Mouse (Mus musculus) neural tube, embryonic 11.5 days (tissue): Measurements from ENCODE around the gene Tspan15. TPM values are rescaled to one million over a fixed set of nuclear protein-coding genes. Genes with fewer than 3 reads are reported as not detected.

Experiments
- ATAC-seq: fragments of 200-750 bp; cut with Nextera tagmentation; 2 replicates; pipeline ENCODE4 v1.8.0; 2017; ENCODE audit warnings: moderate number of reproducible peaks, mild to moderate bottlenecking, moderate TSS enrichment, moderate library complexity; ENCODE audit not compliant: insufficient read depth, low FRiP score, low TSS enrichment
- DNase-seq: peaks from one replicate; pipeline ENCODE4 v3.0.0-alpha.2; 2015; ENCODE audit warnings: low spot score
- H3K27ac ChIP-seq: fragments of 300-500 bp; sonication (generic); 2 replicates; pipeline ENCODE4 v1.5.1; 2014; ENCODE audit warnings: low read depth, mild to moderate bottlenecking, low read length
- H3K27me3 ChIP-seq: fragments of 300-500 bp; sonication (generic); 2 replicates; pipeline ENCODE4 v1.6.1; 2014; ENCODE audit warnings: mild to moderate bottlenecking, low read length, mixed read lengths; ENCODE audit not compliant: control insufficient read depth, insufficient read depth
- H3K36me3 ChIP-seq: fragments of 300-500 bp; sonication (generic); 2 replicates; pipeline ENCODE4 v1.6.1; 2014; ENCODE audit warnings: mild to moderate bottlenecking, low read length, moderate library complexity, mixed read lengths; ENCODE audit not compliant: control insufficient read depth, insufficient read depth
- H3K4me1 ChIP-seq: fragments of 300-500 bp; sonication (generic); 2 replicates; pipeline ENCODE4 v1.6.1; 2014; ENCODE audit warnings: low read length, mixed read lengths; ENCODE audit not compliant: control insufficient read depth, insufficient read depth
- H3K4me2 ChIP-seq: fragments of 300-500 bp; sonication (generic); 2 replicates; pipeline ENCODE4 v1.6.1; 2014; ENCODE audit warnings: low read depth, mild to moderate bottlenecking, moderate library complexity
- H3K4me3 ChIP-seq: fragments of 300-500 bp; sonication (generic); 2 replicates; pipeline ENCODE4 v1.5.1; 2014; ENCODE audit warnings: low read depth, low read length
- H3K9ac ChIP-seq: fragments of 300-500 bp; sonication (generic); 2 replicates; pipeline ENCODE4 v1.6.1; 2014; ENCODE audit warnings: mild to moderate bottlenecking, low read length
- H3K9me3 ChIP-seq: fragments of 300-500 bp; sonication (generic); 2 replicates; pipeline ENCODE4 v1.6.1; 2016; ENCODE audit warnings: low read length; ENCODE audit not compliant: control insufficient read depth
- WGBS: fragments of 180-500 bp; shearing (Covaris S2); extraction: QIAGEN DNeasy Blood & Tissue Kit; methylation state at CpG from one replicate; pipeline ENCODE4 v1.1.7; 2014; 5-methylcytosine and 5-hydroxymethylcytosine counted together
- polyA plus RNA-seq: library from polyadenylated mRNA; unstranded; fragments of >200 nt; fragmentation: Nextera tagmentation; extraction: Ambion mirVana; gene quantifications from 2 replicates; pipeline ENCODE4 v1.2.1, GENCODE M21; 2014

The Tspan15 gene
- polyA plus RNA-seq, 1 experiment from 2014 or later, result 8.6 TPM

- Histone ChIP-seq H3K9me3 (no peaks in the 10 kb centered on the region), H3K4me2 (no peak overlapping the region), H3K36me3 (no peaks in the 10 kb centered on the region), H3K27me3 (no peaks in the 10 kb centered on the region), H3K9ac (no peak overlapping the region), H3K27ac (no peak overlapping the region), H3K4me1 (no peaks in the 10 kb centered on the region), H3K4me3 (no peak overlapping the region)
- WGBS, result 94% methylated on average over 3 of the region's 3 CpGs
- ATAC-seq (no peak), DNase-seq (no peak)
Observed at GRCm38 (mm10) chr10:62238688-62239087, 7.6 kb upstream of the Tspan15 start.

DNA sequence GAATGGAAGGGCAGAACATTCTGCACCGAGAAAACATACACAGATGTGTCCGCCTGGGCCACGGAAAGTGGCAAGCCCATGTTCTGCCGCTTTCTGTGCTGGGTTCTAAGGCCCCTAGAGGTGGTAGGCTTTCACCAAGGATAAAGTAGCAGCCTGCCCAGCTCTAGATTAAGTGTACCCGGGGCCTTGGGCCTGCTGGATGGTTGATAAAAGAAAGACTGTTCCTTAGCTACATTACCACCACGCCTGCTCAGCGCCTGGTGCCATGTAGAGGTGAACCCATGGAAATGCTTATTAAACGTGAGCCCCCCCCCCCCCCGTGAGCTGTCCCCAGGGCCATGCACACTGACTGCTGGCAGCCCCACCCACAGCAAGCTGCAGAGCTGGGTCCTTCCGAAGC lies 6.2 kb upstream of the Tspan15 start:
- H3K36me3 ChIP-seq, result no peaks in the 10 kb centered on the region
- no peak for DNase-seq
- no peaks in the 10 kb centered on the region for H3K9me3 ChIP-seq
- no peaks in the 10 kb centered on the region for H3K27me3 ChIP-seq
- no peak overlapping the region for H3K4me2 ChIP-seq
- no peak overlapping the region for H3K27ac ChIP-seq
- H3K4me3 ChIP-seq, result no peak overlapping the region
- 85% methylated on average over 10 of the region's 10 CpGs for WGBS
- H3K4me1 ChIP-seq, result no peaks in the 10 kb centered on the region
- no peak for ATAC-seq
- no peak overlapping the region for H3K9ac ChIP-seq

- no peak overlapping the region for H3K9ac ChIP-seq
- H3K9me3 ChIP-seq, result no peaks in the 10 kb centered on the region
- H3K27ac ChIP-seq, result no peak overlapping the region
- H3K4me2 ChIP-seq, result no peak overlapping the region
- H3K36me3 ChIP-seq, result no peaks in the 10 kb centered on the region
- H3K4me3 ChIP-seq, result no peak overlapping the region
- H3K4me1 ChIP-seq, result 0 out of 2 replicates have a peak, but pooled peaks cover 3% of the 10 kb centered on the region
- H3K27me3 ChIP-seq, result no peaks in the 10 kb centered on the region
- no peak for ATAC-seq
- 87% methylated on average over 6 of the region's 6 CpGs for WGBS
- no peak for DNase-seq
Observed at GRCm38 (mm10) chr10:62236165-62236564, 5.1 kb upstream of the Tspan15 start.

DNA sequence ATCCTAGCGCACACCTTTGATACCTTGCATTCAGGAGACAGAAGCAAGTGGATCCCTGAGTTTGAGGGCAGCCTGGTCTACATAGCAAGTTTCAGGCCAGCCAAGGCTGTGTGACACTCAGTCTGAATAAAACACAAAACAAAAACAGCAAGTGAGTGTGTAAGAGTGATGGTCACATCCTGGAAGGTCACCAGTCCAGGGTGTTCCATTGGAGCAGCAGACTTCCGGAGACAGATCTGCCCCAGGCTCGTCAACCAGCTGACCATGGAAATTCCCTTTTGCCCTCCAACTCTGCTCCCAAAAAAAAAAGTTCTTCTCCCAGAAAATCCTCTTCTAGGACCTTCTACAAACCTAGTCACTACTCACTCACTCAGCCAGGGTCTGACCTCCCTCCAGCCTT lies 760 bp upstream of the Tspan15 start:
- H3K27me3 ChIP-seq, result 0 out of 2 replicates have a peak, but pooled peaks cover 4% of the 10 kb centered on the region
- H3K36me3 ChIP-seq, result no peaks in the 10 kb centered on the region
- no peak overlapping the region for H3K9ac ChIP-seq
- H3K4me3 ChIP-seq, result no peak overlapping the region
- no peak overlapping the region for H3K27ac ChIP-seq
- no peak for DNase-seq
- H3K4me1 ChIP-seq, result 0 out of 2 replicates have a peak, but pooled peaks cover 3% of the 10 kb centered on the region
- H3K4me2 ChIP-seq, result no peak overlapping the region
- 0 out of 2 replicates have a peak, but pooled peaks have one; percentile 10 for ATAC-seq
- no peaks in the 10 kb centered on the region for H3K9me3 ChIP-seq
- 85% methylated on average over 3 of the region's 3 CpGs for WGBS

DNA sequence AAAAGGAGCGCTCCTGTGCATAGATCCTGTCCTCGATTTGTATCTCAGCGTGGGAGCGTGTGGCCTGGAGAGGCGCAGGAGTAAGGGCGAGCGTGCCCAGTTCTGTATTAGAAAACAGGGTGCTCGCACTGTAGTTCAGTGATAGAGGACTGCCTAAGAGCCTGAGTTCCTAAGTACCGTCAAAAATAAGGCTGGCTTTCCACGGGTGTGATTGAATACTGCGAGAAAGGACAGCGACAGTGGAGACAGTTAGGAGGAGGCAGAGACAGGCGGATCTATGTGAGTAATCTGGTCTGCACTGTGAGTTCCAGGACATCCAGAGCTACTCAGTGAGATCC lies 313 bp upstream of the Tspan15 start:
- Histone ChIP-seq H3K36me3 (no peaks in the 10 kb centered on the region), H3K9ac (peak overlapping the region; percentile 62; the same call in 1 of the 2 replicates), H3K27ac (no peak overlapping the region), H3K4me1 (0 out of 2 replicates have a peak, but pooled peaks cover 3% of the 10 kb centered on the region), H3K9me3 (no peaks in the 10 kb centered on the region), H3K4me3 (peak overlapping the region; percentile 60), H3K4me2 (peak overlapping the region; percentile 94), H3K27me3 (0 out of 2 replicates have a peak, but pooled peaks cover 4% of the 10 kb centered on the region)
- no peak for DNase-seq
- WGBS, result 5% methylated on average over 13 of the region's 13 CpGs
- no peak for ATAC-seq

- no peak overlapping the region for H3K4me3 ChIP-seq
- H3K9me3 ChIP-seq, result no peaks in the 10 kb centered on the region
- 71% methylated on average over 6 of the region's 6 CpGs for WGBS
- ATAC-seq (no peak), DNase-seq (no peak)
- H3K4me2 ChIP-seq, result no peak overlapping the region
- H3K36me3 ChIP-seq, result no peaks in the 10 kb centered on the region
- no peak overlapping the region for H3K9ac ChIP-seq
- no peak overlapping the region for H3K27ac ChIP-seq
- 0 out of 2 replicates have a peak, but pooled peaks cover 4% of the 10 kb centered on the region for H3K27me3 ChIP-seq
- H3K4me1 ChIP-seq, result 0 out of 2 replicates have a peak, but pooled peaks cover 3% of the 10 kb centered on the region
Observed at GRCm38 (mm10) chr10:62228126-62228525, 2.9 kb downstream of the Tspan15 start.

DNA sequence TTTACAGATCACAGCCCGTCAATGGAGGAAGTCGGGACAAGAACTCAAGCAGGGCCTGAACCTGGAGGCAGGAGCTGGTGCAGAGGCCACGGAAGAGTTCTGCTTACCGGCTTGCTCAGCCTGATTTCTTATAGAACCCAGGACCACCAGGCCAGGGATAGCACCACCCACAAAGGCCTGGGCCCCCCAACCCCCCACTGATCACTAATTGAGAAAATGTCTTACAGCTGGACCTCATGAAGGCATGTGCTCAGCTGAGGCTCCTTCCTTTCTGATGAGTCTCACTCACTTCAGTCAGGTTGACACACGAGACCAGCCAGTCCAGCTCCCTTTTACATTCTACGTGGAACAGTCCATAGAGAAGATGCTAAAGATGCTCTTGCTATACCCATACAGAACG lies 5.2 kb downstream of the Tspan15 start:
- WGBS, result 77% methylated on average over 7 of the region's 7 CpGs
- Histone ChIP-seq H3K27ac (no peak overlapping the region), H3K4me1 (no peaks in the 10 kb centered on the region), H3K9ac (no peak overlapping the region), H3K4me2 (no peak overlapping the region), H3K9me3 (no peaks in the 10 kb centered on the region), H3K27me3 (0 out of 2 replicates have a peak, but pooled peaks cover 4% of the 10 kb centered on the region), H3K36me3 (no peaks in the 10 kb centered on the region), H3K4me3 (no peak overlapping the region)
- DNase-seq (no peak), ATAC-seq (no peak)

- no peak overlapping the region for H3K4me3 ChIP-seq
- 63% methylated on average over 6 of the region's 6 CpGs for WGBS
- no peak overlapping the region for H3K27ac ChIP-seq
- H3K9me3 ChIP-seq, result no peaks in the 10 kb centered on the region
- H3K27me3 ChIP-seq, result no peaks in the 10 kb centered on the region
- DNase-seq, result no peak
- no peaks in the 10 kb centered on the region for H3K36me3 ChIP-seq
- H3K9ac ChIP-seq, result no peak overlapping the region
- H3K4me2 ChIP-seq, result no peak overlapping the region
- no peaks in the 10 kb centered on the region for H3K4me1 ChIP-seq
- ATAC-seq, result no peak
Observed at GRCm38 (mm10) chr10:62224231-62224630, 6.8 kb downstream of the Tspan15 start.

DNA sequence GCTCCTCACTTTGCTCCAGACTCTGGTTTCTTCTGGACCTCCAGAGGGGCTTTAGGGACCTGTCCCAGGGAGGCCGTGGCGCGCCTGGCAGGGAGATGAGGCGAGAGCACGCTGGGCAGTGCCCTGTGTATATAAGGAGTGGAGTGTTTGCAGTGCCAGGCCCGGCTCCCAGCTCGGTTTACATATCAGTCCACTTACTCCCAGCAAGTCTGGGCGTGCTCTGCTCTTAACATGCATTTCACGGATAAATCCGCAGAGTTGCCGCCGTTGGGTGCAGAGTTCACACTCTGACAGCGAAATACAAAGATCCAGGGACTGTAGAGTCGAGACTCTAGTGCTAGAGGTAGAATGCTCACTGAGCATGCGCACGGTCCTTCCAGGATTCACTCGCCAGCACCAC lies 8.3 kb downstream of the Tspan15 start:
- ATAC-seq (no peak), DNase-seq (no peak)
- Histone ChIP-seq H3K36me3 (no peaks in the 10 kb centered on the region), H3K9ac (no peak overlapping the region), H3K4me1 (no peaks in the 10 kb centered on the region), H3K9me3 (no peaks in the 10 kb centered on the region), H3K4me3 (no peak overlapping the region), H3K4me2 (no peak overlapping the region), H3K27me3 (no peaks in the 10 kb centered on the region), H3K27ac (no peak overlapping the region)
- WGBS, result 85% methylated on average over 17 of the region's 17 CpGs
